Comparison of ENCODE assay signal across 23 mouse cellular contexts in the genomic region with DNA sequence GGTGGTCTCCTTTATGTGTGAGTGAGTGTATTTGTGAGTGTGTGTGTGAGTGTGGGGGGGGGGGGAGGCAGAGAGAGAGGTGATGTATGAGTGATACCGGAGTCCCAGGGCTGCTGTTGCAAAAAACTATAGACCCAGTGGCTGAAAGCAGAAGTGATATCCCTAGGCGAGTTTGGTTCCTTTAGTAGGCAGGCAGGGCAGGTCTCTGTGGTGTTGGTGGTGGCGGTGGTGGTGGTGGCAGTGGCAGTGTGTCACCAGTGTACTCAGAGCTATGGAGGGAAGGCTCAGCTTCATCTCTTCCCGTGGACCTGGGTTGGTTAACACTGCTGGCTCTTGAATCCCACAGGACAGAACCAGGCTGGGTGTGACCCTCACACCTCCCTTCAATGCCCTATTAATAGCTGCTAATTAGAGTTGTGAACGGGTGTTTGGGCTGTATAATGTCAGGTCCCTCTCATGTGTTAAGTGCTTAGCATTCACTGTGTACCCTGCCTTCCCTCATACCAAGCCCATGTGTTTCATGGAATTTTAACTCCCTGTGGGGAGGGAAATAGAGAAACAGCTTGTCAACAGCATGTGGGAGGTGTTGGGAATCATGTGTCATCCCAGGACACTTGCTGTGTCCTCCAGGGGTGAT.
DNase-seq lines count a peak whose midpoint lies in the region; ATAC-seq and TF ChIP-seq lines count a peak whose summit lies in the region.
"Had no signal": no experiment of that assay in that cellular context is flagged by ENCODE, and none has a peak within 500 bp of the region (broad histone marks: within the 10 kb centered on the region; RNA-seq: fewer than 3 reads in every experiment).

No protein-coding gene starts in this region.

- H3K4me3 ChIP-seq in forebrain, postnatal 0 days (ENCODE audit: low read depth, low read length), result no peak overlapping the region
- H3K4me3 ChIP-seq in forebrain, embryonic 16.5 days (replicated peaks; ENCODE audit: low read length), result no peak overlapping the region
- no peak overlapping the region for H3K4me3 ChIP-seq in heart, embryonic 14.5 days (ENCODE audit: control insufficient read depth in 1 of 2, insufficient read depth in 1 of 2, low read depth in 1 of 2, low read length in 2 of 2)
- H3K4me3 ChIP-seq: hindbrain, embryonic 10.5 days; liver, embryonic 15.5 days; megakaryocyte, embryonic 14.5 days; midbrain, embryonic 15.5 days; myocyte had no signal

- peaks cover 19% of the 10 kb centered on the region for H3K36me3 ChIP-seq in forebrain, postnatal 0 days (ENCODE audit: insufficient read depth)
- peaks cover 2% of the 10 kb centered on the region; the same call in 1 of the 2 replicates for H3K36me3 ChIP-seq in forebrain, embryonic 16.5 days (ENCODE audit: control insufficient read depth, insufficient read depth)
- H3K36me3 ChIP-seq in heart, embryonic 14.5 days (ENCODE audit: control insufficient read depth, insufficient read depth, low read length), result peaks cover 33% of the 10 kb centered on the region
- H3K36me3 ChIP-seq: midbrain, embryonic 15.5 days had no signal

- no peak for DNase-seq in forebrain, postnatal 0 days
- DNase-seq in heart, adult 18-20 months, result no peak
- DNase-seq in brain, embryonic 14.5 days (ENCODE audit: low read depth), result peak; percentile 24
- DNase-seq in lung, postnatal 25 days (ENCODE audit: low spot score), result no peak
- DNase-seq: adrenal gland, postnatal 25 days; B cell, adult 2 months; cerebellum, adult 2 months; cerebellum, postnatal 36 days; gastrocnemius, postnatal 10 days; layer of hippocampus, postnatal 36 days; thymus, postnatal 25 days had no signal

- H3K9ac ChIP-seq in forebrain, postnatal 0 days, result no peak overlapping the region
- H3K9ac ChIP-seq in forebrain, embryonic 16.5 days (replicated peaks; ENCODE audit: low read depth, low read length), result no peak overlapping the region
- H3K9ac ChIP-seq in heart, embryonic 14.5 days (ENCODE audit: low read length), result no peak overlapping the region
- H3K9ac ChIP-seq: liver, embryonic 15.5 days; midbrain, embryonic 15.5 days had no signal

- H3K27ac ChIP-seq in forebrain, postnatal 0 days (ENCODE audit: low read depth, low read length), result no peak overlapping the region
- no peak overlapping the region for H3K27ac ChIP-seq in forebrain, embryonic 16.5 days (ENCODE audit: low read length)
- peak overlapping the region; percentile 50 to 77 for H3K27ac ChIP-seq in heart, embryonic 14.5 days (replicated peaks in 1 of 2; ENCODE audit: control insufficient read depth in 1 of 2, insufficient read depth in 1 of 2, low read depth in 2 of 2, low read length in 2 of 2)
- H3K27ac ChIP-seq: hindbrain, embryonic 10.5 days; hindbrain, postnatal 0 days; kidney, postnatal 0 days; liver, embryonic 15.5 days; midbrain, embryonic 15.5 days had no signal

- no peak for TF ChIP-seq POLR2A in brain, embryonic 14.5 days (IDR thresholded peaks at IDR 0.05; ENCODE audit: borderline replicate concordance, extremely low read depth, insufficient read depth, insufficient read length, poor library complexity, severe bottlenecking)

- no peaks in the 10 kb centered on the region for H3K9me3 ChIP-seq in forebrain, postnatal 0 days (ENCODE audit: low read length)
- no peaks in the 10 kb centered on the region for H3K9me3 ChIP-seq in forebrain, embryonic 16.5 days (ENCODE audit: control insufficient read depth, low read length)
- H3K9me3 ChIP-seq in heart, embryonic 14.5 days (ENCODE audit: control insufficient read depth, low read length), result 0 out of 2 replicates have a peak, but pooled peaks cover 2% of the 10 kb centered on the region
- H3K9me3 ChIP-seq: hindbrain, embryonic 10.5 days; liver, embryonic 15.5 days; midbrain, embryonic 15.5 days had no signal

- WGBS in forebrain, postnatal 0 days, result 57% methylated on average over 5 of the region's 5 CpGs
- 53% methylated on average over 5 of the region's 5 CpGs for WGBS in forebrain, embryonic 16.5 days
- WGBS in heart, embryonic 14.5 days, result 47% methylated on average over 5 of the region's 5 CpGs

- no peaks in the 10 kb centered on the region for H3K4me1 ChIP-seq in forebrain, postnatal 0 days (ENCODE audit: insufficient read depth)
- H3K4me1 ChIP-seq in forebrain, embryonic 16.5 days (replicated peaks; ENCODE audit: control insufficient read depth, insufficient read depth, low read length), result 0 out of 2 replicates have a peak, but pooled peaks cover 3% of the 10 kb centered on the region
- H3K4me1 ChIP-seq in heart, embryonic 14.5 days (ENCODE audit: control insufficient read depth in 2 of 2, insufficient read depth in 2 of 2, low read length in 2 of 2), result peaks cover 27 to 29% of the 10 kb centered on the region in 2 experiments
- H3K4me1 ChIP-seq: liver, embryonic 15.5 days; midbrain, embryonic 15.5 days had no signal

- no peak for TF ChIP-seq CTCF in forebrain, postnatal 0 days (IDR thresholded peaks at IDR 0.05; ENCODE audit: low read depth)
- no peak for TF ChIP-seq CTCF in brain, embryonic 14.5 days (IDR thresholded peaks at IDR 0.05; ENCODE audit: borderline replicate concordance, extremely low read depth, insufficient read depth, insufficient read length)

- H3K4me2 ChIP-seq in forebrain, postnatal 0 days (ENCODE audit: low read depth), result no peak overlapping the region
- H3K4me2 ChIP-seq in forebrain, embryonic 16.5 days (ENCODE audit: low read length), result no peak overlapping the region
- H3K4me2 ChIP-seq in heart, embryonic 14.5 days (ENCODE audit: low read length), result no peak overlapping the region
- H3K4me2 ChIP-seq: liver, embryonic 15.5 days; midbrain, embryonic 15.5 days had no signal

- H3K27me3 ChIP-seq in forebrain, postnatal 0 days (ENCODE audit: insufficient read depth, low read length), result no peaks in the 10 kb centered on the region
- no peaks in the 10 kb centered on the region for H3K27me3 ChIP-seq in forebrain, embryonic 16.5 days (replicated peaks; ENCODE audit: control insufficient read depth, insufficient read depth, low read length)
- no peaks in the 10 kb centered on the region for H3K27me3 ChIP-seq in heart, embryonic 14.5 days (ENCODE audit: control insufficient read depth, insufficient read depth, low read length)
- H3K27me3 ChIP-seq: liver, embryonic 15.5 days; midbrain, embryonic 15.5 days had no signal

- 0 out of 2 replicates have a peak, but pooled peaks have one; percentile 21 for ATAC-seq in forebrain, postnatal 0 days
- ATAC-seq in forebrain, embryonic 16.5 days, result no peak; the same call in 1 of the 2 replicates
- ATAC-seq in heart, embryonic 14.5 days (ENCODE audit: insufficient number of reproducible peaks, insufficient read depth, low FRiP score, low read depth), result peak; percentile 52; the same call in 1 of the 2 replicates
- ATAC-seq in megakaryocyte progenitor cell, adult 5-6 weeks (replicated peaks; ENCODE audit: poor library complexity), result peak; percentile 76
- ATAC-seq: hindbrain, postnatal 0 days; intestine, postnatal 0 days; lung, postnatal 0 days; midbrain, embryonic 15.5 days had no signal

Comparison
In these comparisons a context has a peak if more than half of its experiments do, and no peak if none do; other contexts are left out.
1. H3K27ac ChIP-seq: peak in heart, embryonic 14.5 days (2 of 2); none in forebrain, postnatal 0 days (single experiment) and forebrain, embryonic 16.5 days (single experiment).